Mouse (Mus musculus) bone marrow macrophage, adult 2 months (primary cell): ENCODE data around the gene Tmtc2.

Experiments
- CTCF ChIP-seq: IDR thresholded peaks from 2 replicates; pipeline ENCODE4 v1.5.1; 2012; ENCODE audit warnings: low read depth, mild to moderate bottlenecking, low read length, moderate library complexity
- POLR2A ChIP-seq: IDR thresholded peaks from 2 replicates; pipeline ENCODE4 v1.6.1; 2012; ENCODE audit warnings: mild to moderate bottlenecking, low read depth, low read length, borderline replicate concordance

DNA sequence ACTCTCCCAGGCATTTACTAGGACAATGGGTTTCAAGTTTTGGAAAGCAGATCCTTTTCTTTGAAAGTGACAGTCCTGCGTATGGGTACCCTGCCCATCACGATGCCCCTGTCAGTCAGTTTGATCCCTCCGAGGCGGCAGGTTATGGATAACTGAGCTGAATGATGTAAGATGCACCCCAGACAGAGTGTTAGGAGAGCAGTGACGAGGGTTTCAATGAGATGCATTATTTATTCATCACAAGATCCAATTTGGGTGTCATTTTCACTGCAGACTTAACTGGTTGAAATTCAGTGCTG, 171.8 kb downstream of the Tmtc2 start:
- TF ChIP-seq CTCF (no peak), POLR2A (no peak)
